Mouse (Mus musculus): ENCODE measurements around the gene Mras. TPM values are rescaled to one million over a fixed set of nuclear protein-coding genes. Genes with fewer than 3 reads are reported as not detected.

The Mras gene
- total RNA-seq (2022): 1 to 10 TPM; 3.7 to 8.8 (median 6.1) TPM

DNA sequence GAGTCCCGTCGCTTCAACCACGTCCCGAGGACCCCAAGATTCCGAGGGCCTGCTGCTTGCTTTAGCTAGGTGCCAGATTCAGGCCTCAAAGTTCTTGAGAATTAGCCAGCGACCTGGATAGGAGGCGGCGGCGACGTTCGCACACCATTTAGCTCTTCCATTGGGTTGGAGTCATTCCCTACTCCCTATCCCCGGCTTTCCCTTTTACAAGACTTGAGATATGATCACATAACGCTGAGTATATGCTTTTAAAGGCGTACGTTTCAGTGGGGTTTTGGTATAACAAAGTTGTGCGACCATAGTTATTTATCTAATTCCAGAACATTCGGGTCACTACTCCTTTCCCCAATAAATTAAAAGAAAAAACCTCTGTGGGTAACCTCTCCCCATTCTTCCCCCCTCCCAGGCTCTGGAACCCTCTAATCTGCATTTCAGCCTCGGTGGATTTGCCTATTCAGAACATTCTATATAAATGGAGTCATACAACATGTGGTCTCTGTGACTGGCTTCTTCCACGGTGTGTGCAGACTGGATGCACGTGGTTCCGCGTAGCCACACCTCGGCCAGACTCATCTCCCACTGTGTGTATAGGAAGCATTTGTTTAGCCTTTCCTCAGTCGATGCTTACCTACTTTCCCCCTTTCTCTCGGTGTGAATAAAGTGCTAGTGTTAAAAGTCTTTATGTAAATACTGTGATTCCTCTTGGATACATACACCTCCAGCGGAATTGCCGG, at the start of gene Mras:
Gene Mras (minus strand): TSS at position 351 of the 734 bp plus-strand sequence.
- DNase-seq (ENCODE audit: low spot score): no peak

DNA sequence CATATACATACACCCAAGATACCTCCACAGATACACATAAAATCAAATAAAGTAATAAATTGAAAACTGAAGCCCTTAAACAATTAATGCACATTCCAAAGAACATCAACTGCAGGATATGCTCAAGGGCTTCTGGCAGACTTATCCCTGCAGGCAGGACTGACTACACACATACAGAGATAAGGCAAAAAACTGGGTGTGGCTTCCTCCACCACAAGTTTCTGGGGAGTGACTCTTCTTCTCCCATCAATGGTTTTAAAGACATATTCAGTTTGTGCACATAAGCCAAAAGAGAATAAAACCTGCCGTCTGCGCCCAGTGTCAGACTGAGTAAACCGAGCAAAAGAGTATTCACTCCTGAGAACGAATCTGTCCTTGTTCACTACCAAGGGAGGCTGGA, 48.0 kb upstream of the Mras start:
- DNase-seq (ENCODE audit: low spot score): no peak

- DNase-seq (ENCODE audit: low spot score): no peak
Observed at GRCm38 (mm10) chr9:99484632-99485031, 47.5 kb upstream of the Mras start.

- DNase-seq (ENCODE audit: low spot score): no peak
Observed at GRCm38 (mm10) chr9:99483191-99483590, 46.0 kb upstream of the Mras start.

GRCm38 (mm10) chr9:99480764-99481163, 43.6 kb upstream of the Mras start:
- no peak for DNase-seq (ENCODE audit: low spot score)

DNA sequence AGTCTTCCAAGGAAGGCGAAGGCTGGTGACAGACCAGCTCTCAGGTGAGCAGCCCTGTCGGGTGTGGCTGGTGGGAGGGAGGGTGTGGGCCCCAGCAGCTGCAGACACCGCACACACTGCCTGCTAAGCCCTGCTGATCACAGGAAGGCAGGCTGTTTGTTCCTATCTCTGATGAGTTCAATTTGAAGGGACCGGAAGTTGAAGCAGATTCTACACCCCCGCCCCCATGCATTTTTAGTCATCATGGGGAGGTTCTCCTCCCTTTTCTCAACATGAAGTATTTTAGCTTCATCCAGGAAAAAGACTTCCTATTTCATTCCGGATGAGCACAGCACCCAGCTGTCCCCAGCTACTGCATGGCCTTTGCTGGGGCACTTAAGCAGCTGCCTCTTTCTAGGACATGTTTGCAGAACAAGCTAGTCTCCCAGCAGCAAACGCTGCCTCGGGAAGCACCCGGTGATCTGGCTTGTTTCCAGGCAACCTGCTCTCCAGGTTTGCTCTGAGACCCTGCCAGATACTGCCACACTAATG, 42.1 kb upstream of the Mras start:
- no peak for DNase-seq (ENCODE audit: low spot score)

- DNase-seq (ENCODE audit: low spot score): no peak
Observed at GRCm38 (mm10) chr9:99471334-99471733, 34.2 kb upstream of the Mras start.

- DNase-seq (ENCODE audit: low spot score): no peak
Observed at GRCm38 (mm10) chr9:99470347-99471092, 33.3 kb upstream of the Mras start.

DNA sequence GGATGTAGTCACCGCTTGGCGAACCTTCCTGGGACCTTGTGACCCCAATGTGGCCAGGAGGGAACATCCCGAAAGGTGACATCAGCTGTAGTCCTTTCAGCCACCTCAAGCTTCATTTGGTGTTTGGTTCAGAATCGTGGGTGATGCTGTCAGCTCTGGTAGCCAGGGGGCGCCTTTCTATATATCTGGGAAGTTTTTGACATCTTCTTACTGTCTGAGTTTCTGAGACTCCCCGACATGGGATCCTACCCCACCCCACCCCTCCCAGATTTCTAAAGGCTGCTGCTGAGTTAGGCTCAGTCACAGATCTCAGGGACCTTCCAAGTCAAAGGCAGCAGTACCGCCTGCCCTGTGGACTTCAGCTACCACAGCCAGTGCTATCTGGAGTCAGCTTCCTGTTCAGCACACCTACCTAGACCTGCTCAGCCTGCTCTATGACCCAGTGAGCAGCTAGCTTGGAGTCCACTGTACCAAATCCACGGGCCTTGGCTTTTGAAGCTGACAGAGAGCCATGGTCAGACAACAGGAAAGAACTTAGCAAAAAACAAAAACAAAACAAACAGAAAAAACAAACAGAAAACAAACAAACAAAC, 32.6 kb upstream of the Mras start:
- DNase-seq (ENCODE audit: low spot score): no peak

- no peak for DNase-seq (ENCODE audit: low spot score)
Observed at GRCm38 (mm10) chr9:99468572-99468971, 31.4 kb upstream of the Mras start.

- no peak for DNase-seq (ENCODE audit: low spot score)
Observed at GRCm38 (mm10) chr9:99464876-99465275, 27.7 kb upstream of the Mras start.

DNA sequence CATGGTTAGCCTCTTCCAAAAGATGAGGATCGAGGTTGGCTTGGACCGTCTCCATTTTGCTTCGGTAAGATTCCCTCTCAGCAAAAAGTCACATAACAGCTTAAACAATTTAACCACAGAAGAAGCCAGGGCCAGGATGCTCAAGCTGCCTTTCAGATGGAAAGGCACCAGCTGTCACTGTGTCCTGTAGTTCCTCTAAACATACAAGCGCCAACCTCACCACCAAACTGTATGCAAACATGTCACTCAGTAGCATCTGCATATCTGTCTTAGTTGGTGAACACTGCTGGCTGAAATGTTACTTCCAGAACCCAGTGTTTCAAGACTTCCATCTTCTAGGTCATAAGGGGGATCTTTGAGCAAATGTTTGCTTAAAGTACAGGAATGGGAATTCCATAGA, 22.5 kb upstream of the Mras start:
- no peak for DNase-seq (ENCODE audit: low spot score)

GRCm38 (mm10) chr9:99458529-99459208, 21.5 kb upstream of the Mras start:
- no peak for DNase-seq (ENCODE audit: low spot score)

DNA sequence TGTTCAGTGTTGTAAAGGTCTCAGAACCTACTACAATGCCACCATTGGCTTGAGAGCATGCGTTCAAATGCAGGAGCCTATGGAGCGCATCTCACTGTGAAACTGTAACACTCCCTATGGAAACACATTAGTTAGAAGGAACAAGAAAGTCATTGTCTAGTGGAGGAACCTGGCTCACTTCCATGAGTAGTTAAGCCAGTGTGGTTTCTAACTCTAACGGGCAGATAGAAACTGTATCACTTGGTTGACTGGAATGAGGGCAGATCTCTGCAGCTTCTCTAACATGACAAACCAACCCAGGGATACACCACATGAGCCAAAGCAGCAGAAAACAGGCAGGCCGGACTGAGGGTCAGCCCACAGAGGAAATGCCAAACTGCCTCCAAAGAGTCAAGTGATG, 17.0 kb upstream of the Mras start:
- no peak for DNase-seq (ENCODE audit: low spot score)

DNA sequence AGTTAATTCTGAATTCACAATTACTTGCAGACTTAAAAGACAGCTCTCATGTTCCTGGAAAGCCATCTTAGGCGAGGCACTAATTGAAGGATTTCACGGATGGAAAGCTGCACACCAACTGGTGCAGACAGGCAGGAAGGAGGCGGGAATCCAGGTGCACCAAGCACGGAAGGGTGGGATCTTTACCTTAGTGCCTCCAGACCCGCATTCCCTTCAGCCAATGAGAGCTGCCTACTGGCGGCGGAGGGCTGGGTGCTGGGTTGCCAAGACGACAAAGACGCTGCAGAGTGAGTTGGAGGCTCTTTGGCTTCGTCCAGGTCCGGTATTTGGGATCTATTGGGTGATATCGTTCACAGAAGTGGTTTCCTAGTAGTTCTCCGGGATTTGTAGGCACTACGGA, 14.0 kb upstream of the Mras start, which contains the start of gene Nme9:
Gene Nme9 (plus strand): TSS at position 315 of the 400 bp plus-strand sequence.
- DNase-seq (ENCODE audit: low spot score): no peak

- peak; percentile 24 for DNase-seq (ENCODE audit: low spot score)
Observed at GRCm38 (mm10) chr9:99449886-99450647, 12.9 kb upstream of the Mras start.

DNA sequence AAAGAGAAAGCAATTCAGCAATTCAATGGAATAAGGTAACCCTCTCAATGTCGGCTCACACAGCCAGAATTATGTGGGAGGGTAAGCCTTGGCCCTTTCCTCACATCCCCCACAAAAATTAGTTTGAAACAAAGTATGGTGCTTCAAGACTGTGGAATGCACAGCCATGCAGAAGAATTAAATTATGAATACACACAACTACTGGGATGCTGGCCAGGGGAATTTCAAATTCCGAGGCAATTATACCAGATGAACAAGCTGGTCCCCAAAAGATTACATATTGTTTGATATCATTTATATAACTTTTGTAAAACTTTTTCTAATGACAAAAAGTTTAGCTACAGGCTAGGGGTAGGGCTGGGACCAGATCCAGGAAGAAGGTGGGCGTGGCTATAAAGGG, 10.1 kb upstream of the Mras start:
- DNase-seq (ENCODE audit: low spot score): no peak

DNA sequence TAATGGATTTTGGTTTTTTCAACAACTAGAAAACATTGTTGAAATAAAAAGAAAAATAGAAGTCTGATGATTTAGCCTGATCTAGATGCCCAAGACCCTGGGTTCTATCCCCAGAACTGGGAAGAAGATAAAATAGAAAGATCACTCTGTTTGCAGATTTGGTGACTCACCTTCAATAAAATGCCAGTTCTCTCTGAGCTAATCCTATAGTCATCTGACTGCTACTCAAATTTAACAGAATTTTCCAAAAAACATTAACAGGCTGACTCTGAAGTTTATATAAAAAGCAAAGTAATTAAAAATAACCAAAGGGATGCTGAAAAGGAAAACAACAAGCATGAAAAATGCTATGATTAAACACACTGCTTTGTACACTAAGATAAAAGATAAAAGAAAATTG, 9.1 kb upstream of the Mras start:
- DNase-seq (ENCODE audit: low spot score): no peak

- DNase-seq (ENCODE audit: low spot score): no peak
Observed at GRCm38 (mm10) chr9:99444590-99445178, 7.5 kb upstream of the Mras start.

DNA sequence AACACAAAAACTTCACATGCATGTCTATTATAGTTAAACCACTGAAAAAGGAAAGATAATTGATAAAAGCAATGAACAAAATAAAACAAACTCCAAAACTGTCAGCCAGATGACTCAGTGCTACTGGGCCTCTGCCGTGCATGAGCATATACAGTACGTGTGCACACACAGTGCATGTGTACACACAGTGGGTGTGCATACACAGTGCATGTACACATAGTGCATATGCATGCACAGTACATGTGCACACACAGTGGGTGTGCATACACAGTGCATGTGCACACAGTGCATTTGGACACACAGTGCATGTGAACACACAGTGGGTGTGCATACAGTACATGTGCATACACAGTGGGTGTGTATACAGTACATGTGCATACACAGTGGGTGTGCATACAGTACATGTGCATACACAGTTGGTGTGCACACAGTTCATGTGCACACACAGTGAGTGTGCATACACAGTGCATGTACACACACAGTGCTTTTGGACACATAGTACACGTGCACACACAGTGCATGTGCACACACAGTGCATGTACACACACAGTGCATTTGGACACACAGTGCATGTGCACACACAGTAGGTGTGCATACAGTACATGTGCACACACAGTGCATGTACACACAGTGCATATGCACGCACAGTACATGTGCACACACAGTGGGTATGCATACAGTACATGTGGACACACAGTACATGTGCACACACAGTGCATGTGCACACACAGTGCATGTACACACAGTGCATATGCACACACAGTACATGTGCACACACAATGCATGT, 4.7 kb upstream of the Mras start:
- DNase-seq (ENCODE audit: low spot score): no peak

All from heart, adult 8-10 months (tissue).